Mouse (Mus musculus): ENCODE results near the gene Cdc73.
"Not testable (repeated sequence)": the region's sequence is repeated elsewhere in the genome, so short reads cannot be mapped to it uniquely, and the experiment has no call there.

Gene Cdc73

DNA sequence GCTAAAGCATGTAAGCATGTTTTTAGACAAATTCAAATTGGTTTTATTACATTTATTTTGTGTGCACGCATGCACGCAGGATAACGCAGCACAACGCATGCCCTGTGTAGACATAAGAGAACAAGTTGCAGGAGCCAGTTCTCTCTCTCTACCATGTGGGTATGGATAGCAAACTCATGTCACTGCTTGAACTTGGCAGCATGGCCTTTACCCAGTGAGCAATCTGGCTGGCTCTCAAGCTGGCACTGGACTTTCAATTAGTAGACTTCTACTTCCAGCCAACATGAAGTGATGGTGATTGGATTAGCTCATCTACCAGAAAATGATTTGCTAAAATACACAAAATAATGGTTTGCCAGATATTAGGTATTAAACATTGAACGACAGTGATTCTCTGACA lies 21.6 kb downstream of the Cdc73 start:
- DNase-seq (ENCODE audit: low read depth in 2 of 2, low spot score in 2 of 2): no peak

DNA sequence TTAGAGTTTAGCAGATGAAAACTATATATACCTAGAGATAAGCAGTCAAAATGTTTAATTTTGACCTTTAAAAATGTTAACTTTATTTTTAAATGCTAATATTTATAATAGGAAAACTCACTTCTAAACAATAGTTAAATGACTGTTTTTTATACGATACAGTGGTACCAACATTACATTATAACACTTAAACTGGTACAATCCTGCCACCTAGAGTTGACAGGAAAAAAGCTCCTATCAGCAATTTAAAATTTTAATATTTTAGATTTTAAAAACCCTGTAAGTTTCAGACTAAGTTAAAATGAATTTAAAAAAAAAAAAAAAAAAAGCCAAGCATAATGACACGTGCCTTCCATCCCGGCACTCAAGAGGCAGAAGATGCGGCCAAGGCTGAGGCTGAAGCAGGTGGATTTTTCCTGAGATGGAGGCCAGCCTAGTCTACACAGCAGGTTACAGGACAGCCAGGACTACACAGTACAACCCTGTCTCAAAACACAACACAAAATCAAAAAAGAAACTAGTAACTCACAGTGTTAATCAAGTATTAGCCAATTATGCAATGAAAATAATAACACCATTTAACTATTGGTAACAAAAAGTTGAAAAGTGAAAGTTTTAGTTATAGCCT lies 26.8 kb downstream of the Cdc73 start:
- DNase-seq (ENCODE audit: low read depth in 2 of 2, low spot score in 2 of 2): no peak

GRCm38 (mm10) chr1:143664786-143665185 lies 37.9 kb downstream of the Cdc73 start:
- not testable (repeated sequence) for DNase-seq (ENCODE audit: low read depth in 2 of 2, low spot score in 2 of 2)

DNA sequence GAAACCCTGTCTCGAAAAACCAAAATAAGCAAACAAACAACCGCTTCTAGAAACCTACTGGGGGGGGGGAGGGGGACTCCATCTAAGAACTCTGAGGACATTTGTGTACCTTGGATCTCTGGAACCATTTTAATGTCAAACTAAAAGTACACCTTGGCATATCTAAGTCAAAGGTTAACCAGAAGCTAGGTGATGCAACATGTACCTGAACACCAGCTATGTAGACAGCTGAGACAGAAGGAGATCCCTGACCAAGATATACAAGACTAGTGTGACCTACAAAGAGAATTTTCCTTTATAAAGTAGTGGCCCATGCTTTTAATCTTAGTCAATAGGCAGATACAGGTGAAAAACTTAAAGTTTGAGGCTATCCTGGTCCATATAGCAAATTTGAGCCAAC lies 39.5 kb downstream of the Cdc73 start:
- DNase-seq (ENCODE audit: low read depth in 2 of 2, low spot score in 2 of 2): no peak

GRCm38 (mm10) chr1:143653646-143654045 lies 49.0 kb downstream of the Cdc73 start:
- DNase-seq (ENCODE audit: low read depth in 2 of 2, low spot score in 2 of 2): no peak

GRCm38 (mm10) chr1:143650317-143650716 lies 52.4 kb downstream of the Cdc73 start:
- DNase-seq (ENCODE audit: low read depth in 2 of 2, low spot score in 2 of 2): no peak

- DNase-seq (ENCODE audit: low read depth in 2 of 2, low spot score in 2 of 2): no peak
These were observed 56.5 kb downstream of the Cdc73 start for GRCm38 (mm10) chr1:143646219-143646618.

DNA sequence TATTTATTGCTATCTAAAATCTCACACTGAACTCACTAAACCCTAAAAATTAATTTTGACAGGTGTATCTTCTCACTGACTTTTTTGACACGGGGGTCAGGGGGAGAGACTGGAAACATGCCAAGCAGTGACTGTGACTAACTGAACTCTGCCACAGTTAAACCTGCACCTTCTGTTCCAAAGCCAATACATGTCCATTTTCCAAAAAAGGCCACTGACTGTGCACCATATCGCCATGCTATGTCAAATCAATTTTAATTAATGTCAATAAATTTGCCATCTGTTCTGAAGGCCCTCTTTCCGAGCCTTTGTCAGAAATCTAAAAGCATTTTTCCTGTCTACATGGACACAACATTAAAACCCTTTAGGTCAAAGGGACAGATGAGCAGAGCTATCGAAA lies 57.3 kb downstream of the Cdc73 start:
- DNase-seq (ENCODE audit: low read depth in 2 of 2, low spot score in 2 of 2): no peak

DNA sequence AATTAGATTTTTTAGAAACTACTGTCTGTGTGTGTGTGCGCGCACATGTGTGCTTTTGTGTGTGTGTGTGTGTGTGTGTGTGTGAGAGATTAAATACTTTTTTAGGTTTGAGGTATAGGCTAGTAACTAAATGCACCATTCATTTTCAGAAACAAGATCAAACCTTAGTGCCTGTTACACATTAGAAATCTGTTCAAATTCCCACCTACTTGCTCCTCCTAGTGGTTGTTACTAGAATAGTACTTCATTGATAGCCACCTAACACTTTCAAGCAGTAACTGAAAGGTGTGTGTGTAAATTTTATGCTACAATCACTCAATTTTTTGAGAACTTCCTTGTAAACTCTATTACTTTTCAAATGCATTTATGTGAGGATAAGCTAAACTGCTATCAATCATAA lies 58.5 kb downstream of the Cdc73 start:
- DNase-seq (ENCODE audit: low read depth in 2 of 2, low spot score in 2 of 2): no peak

DNA sequence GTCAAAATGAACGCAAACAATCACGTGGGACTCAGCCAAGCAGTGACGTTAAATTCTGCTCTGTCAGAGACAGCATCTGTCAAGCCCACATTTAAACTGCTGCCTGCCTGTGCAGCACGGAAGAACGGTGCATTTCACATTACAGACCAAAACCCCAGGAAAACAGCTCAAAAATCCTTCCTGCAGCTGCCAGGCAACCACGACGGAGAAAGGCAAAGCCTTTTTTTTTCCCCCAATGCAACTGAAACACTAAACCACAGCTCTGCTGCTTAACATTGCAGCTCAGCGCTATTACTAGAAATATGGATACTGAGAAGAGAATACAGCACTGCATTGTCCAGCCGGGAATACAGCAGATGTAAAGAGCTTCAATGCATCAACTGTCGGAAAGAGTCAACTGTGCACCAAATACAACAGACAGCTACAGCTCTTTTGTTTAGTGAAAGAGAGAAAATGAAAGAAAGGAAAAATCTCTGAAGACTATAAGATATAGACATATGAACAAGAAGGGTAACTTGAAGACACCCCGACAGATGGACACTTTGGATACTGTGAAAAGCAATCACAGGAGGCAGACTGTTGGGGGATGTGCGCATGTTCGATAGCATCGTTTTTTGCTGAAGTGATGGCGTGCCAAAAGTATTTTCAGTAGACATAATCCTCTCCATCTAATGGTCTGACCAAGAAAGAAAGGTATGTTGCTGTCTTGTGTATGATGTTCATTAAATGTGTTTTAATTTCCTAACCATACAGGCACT lies 61.9 kb downstream of the Cdc73 start, which contains the start of gene B3galt2:
B3galt2 (plus strand) TSS at position 15 of the 758 bp plus-strand sequence.
- DNase-seq (ENCODE audit: low read depth in 2 of 2, low spot score in 2 of 2): peak in 1 of 2 experiments; percentile 11

DNA sequence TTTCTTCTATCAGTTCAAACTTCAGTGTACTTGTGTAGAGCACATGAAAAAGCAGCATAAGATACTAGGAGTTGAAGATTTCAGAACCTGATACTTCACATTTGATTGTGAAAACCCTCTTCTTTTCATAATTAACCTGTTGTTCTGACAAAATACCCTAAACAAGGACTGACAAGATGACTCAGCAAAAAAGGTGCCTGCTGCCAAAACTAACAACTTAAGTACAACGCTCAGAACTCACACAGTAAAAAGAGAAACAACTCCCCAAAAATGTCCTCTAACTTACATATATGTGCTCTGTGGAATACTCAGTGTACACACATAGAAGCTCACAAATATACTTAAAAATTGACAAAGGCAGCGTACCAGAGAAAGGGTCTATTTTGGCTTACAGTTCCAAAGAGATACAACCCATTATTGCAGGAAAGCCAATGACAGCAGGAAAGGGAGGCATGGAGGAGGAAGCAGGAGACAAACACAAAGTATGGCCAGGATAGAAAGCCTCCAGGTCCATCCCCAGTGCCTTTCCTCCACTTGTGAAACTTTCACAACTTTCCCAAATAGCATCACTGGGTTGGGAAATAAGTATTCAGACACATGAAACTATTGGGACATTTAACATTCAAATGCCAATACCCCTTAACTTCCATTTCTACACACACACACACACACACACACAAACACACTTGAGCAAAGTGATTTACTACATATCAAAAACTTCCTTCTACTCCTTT lies 69.7 kb downstream of the Cdc73 start:
- no peak for DNase-seq (ENCODE audit: low read depth in 2 of 2, low spot score in 2 of 2)

- no peak for DNase-seq (ENCODE audit: low read depth in 2 of 2, low spot score in 2 of 2)
These were observed 70.3 kb downstream of the Cdc73 start for GRCm38 (mm10) chr1:143632361-143632760.

GRCm38 (mm10) chr1:143631337-143631736 lies 71.4 kb downstream of the Cdc73 start:
- no peak for DNase-seq (ENCODE audit: low read depth in 2 of 2, low spot score in 2 of 2)

DNA sequence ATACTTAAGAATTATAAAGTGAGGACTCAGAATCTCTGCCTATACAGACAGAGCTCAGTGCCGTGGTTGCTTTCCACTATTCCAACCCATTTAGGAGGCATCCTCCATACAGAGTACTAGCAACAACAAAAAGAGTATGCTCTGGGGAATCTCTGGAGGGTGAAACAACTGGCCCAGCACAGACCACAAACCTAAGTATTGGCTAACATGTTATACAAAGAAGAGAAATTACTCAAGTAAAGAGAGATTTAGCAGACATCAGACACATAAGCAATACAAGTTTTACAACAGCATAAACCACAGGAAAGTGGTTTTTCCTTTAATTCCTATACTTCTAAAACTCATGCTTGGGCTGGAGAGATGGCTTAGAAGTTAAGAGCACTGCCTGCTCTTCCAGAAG lies 80.1 kb downstream of the Cdc73 start:
- no peak for DNase-seq (ENCODE audit: low read depth in 2 of 2, low spot score in 2 of 2)

DNA sequence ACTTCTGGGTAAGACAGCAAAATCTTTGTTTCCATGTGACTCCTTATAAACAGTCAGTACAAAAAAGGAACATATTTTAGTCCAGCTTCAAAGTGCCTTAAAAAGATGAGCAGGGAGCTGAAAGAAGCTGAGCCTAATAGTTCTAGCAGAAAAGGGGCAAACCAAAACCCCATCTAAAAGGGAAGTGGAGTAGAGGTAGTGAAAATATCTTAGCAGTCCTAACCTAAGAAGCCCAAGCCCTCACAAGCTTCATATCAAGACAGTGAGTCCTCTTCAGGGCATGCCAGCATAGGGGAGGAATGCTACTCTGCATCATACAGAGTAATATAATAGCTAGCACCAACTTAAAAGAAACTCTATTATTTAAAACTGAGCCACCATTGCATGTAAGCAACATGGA lies 80.8 kb downstream of the Cdc73 start:
- no peak for DNase-seq (ENCODE audit: low read depth in 2 of 2, low spot score in 2 of 2)

GRCm38 (mm10) chr1:143619760-143620159 lies 82.9 kb downstream of the Cdc73 start:
- DNase-seq (ENCODE audit: low read depth in 2 of 2, low spot score in 2 of 2): no peak

DNA sequence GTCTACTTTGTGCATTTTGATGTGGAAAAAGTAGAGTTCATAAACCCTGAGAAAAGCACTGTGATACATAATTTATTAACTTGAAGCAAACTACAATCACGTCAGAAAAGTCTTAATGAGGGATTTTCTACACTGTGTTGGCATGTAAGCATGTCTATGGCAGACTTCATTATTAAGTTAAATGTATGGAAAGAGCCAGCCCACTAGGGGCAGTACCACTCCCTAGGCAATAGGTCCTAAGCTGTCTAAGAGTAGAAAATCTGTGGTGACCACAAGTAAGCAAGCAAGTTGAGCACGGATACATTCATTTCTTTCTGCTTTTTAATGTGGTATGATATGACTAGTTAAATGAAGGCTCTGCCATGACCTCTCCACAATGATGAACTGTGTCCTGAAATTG lies 89.8 kb downstream of the Cdc73 start:
- no peak for DNase-seq (ENCODE audit: low read depth in 2 of 2, low spot score in 2 of 2)

- DNase-seq (ENCODE audit: low read depth in 2 of 2, low spot score in 2 of 2): no peak
These were observed 93.8 kb downstream of the Cdc73 start for GRCm38 (mm10) chr1:143608911-143609310.

GRCm38 (mm10) chr1:143596864-143597263 lies 105.8 kb downstream of the Cdc73 start:
- DNase-seq (ENCODE audit: low read depth in 2 of 2, low spot score in 2 of 2): no peak

DNA sequence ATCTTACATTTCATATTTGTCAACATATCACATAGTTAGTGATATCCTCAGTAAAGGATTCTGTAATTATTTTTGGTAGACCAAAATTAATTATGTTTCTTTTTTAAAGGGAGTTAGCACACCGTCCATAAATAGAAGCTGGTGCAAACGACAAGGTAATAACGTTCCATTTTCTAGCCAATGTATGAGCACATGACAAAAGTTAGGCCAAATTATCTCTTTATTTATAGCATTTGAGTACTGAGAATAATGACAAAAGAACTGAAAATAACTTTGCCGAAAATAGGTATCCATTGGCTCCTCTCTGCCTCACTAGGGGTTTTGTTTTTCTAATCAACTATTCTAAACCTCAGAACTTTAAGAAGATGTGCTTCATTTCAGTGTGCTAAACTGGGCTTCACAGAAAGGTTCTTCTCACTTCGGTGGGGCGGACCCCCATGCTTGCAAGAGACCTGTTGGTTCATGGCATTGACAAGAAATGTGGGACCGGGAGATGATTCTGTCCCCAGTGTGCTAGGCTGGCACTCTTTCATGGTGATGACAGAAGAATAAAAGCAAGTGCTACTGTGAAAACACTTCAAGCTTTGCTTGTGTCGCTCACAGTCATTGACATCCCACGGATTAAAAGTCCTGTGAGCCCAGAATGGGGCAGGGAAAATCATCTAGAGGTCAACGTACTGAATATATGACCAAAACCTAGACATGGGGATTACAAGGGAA lies 125.7 kb downstream of the Cdc73 start:
- no peak for DNase-seq (ENCODE audit: low read depth in 2 of 2, low spot score in 2 of 2)

DNA sequence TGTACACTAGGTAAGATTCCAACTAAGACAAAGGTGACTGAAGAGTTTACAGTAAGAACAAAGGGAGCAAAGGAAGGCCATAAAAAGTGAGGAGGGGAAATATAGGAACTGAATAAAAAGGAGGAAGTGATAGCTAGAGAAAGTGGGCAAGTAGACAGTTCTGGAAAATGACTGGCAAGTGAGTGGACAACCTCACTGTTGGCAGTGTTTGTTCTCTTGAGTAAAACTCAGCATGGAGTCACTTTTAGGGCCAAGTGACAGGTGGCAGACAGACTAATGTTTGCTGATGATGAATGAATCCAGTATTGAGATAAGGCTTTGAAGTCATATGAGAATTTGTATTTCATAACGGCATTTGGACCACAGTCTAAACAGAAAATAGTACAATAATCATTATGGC lies 144.5 kb downstream of the Cdc73 start:
- DNase-seq (ENCODE audit: low read depth in 2 of 2, low spot score in 2 of 2): no peak

All from CD8-positive naive resting alpha-beta T cell, adult 2 months (primary cell).